Mouse (Mus musculus) midbrain, embryonic 14.5 days (tissue): ENCODE data around the gene Gm28308. TPM values are rescaled to one million over a fixed set of nuclear protein-coding genes. Genes with fewer than 3 reads are reported as not detected.

ENCODE experiments used
- ATAC-seq: fragments of 200-750 bp; cut with Nextera tagmentation; 2 replicates; pipeline ENCODE4 v1.8.0; 2017; ENCODE audit warnings: moderate number of reproducible peaks, moderate library complexity; ENCODE audit not compliant: low FRiP score, low TSS enrichment
- DNase-seq: peaks from one replicate; pipeline ENCODE4 v3.0.0-alpha.2; 2015
- H3K27ac ChIP-seq: fragments of 300-500 bp; sonication (generic); replicated peaks from 2 replicates; pipeline ENCODE4 v1.5.1; 2014; ENCODE audit warnings: mild to moderate bottlenecking, low read depth, low read length, moderate library complexity
- H3K27me3 ChIP-seq: fragments of 300-500 bp; sonication (generic); 2 replicates; pipeline ENCODE4 v1.6.1; 2014; ENCODE audit warnings: low read length, control low read depth, mixed read lengths; ENCODE audit not compliant: control insufficient read depth, insufficient read depth
- H3K36me3 ChIP-seq: fragments of 300-500 bp; sonication (generic); 2 replicates; pipeline ENCODE4 v1.6.1; 2014; ENCODE audit warnings: low read length, control low read depth; ENCODE audit not compliant: control insufficient read depth, insufficient read depth
- H3K4me1 ChIP-seq: fragments of 300-500 bp; sonication (generic); 2 replicates; pipeline ENCODE4 v1.6.1; 2014; ENCODE audit warnings: mild to moderate bottlenecking, antibody characterized with exemption, low read length, control low read depth; ENCODE audit not compliant: control insufficient read depth, insufficient read depth
- H3K4me2 ChIP-seq: fragments of 300-500 bp; sonication (generic); 2 replicates; pipeline ENCODE4 v1.6.1; 2014; ENCODE audit warnings: mild to moderate bottlenecking, low read length, moderate library complexity
- H3K4me3 ChIP-seq: fragments of 300-500 bp; sonication (generic); replicated peaks from 2 replicates; pipeline ENCODE4 v1.5.1; 2014; ENCODE audit warnings: low read depth, low read length
- H3K9ac ChIP-seq: fragments of 300-500 bp; sonication (generic); replicated peaks from 2 replicates; pipeline ENCODE4 v1.6.1; 2014; ENCODE audit warnings: mild to moderate bottlenecking, low read length, moderate library complexity
- H3K9me3 ChIP-seq: fragments of 300-500 bp; sonication (generic); 2 replicates; pipeline ENCODE4 v1.6.1; 2016; ENCODE audit warnings: low read length, control low read depth, mixed read lengths; ENCODE audit not compliant: control insufficient read depth
- WGBS: fragments of 180-500 bp; shearing (Covaris S2); extraction: QIAGEN DNeasy Blood & Tissue Kit; methylation state at CpG from one replicate; pipeline ENCODE4 v1.1.7; 2014; 5-methylcytosine and 5-hydroxymethylcytosine counted together
- polyA plus RNA-seq: library from polyadenylated mRNA; unstranded; fragments of >200 nt; fragmentation: Nextera tagmentation; extraction: Ambion mirVana; gene quantifications from 2 replicates; pipeline ENCODE4 v1.2.1, GENCODE M21; 2014

Gene Gm28308
- polyA plus RNA-seq, 1 experiment from 2014 or later, result not detected

GRCm38 (mm10) chr6:52235267-52235666 lies 22.1 kb upstream of the Gm28308 start:
- no peak overlapping the region for H3K4me3 ChIP-seq
- no peaks in the 10 kb centered on the region for H3K9me3 ChIP-seq
- H3K4me1 ChIP-seq, result no peaks in the 10 kb centered on the region
- H3K36me3 ChIP-seq, result no peaks in the 10 kb centered on the region
- ATAC-seq (no peak), DNase-seq (no peak)
- H3K9ac ChIP-seq, result no peak overlapping the region
- WGBS, result 30% methylated on average over 9 of the region's 9 CpGs
- H3K4me2 ChIP-seq, result no peak overlapping the region
- peaks cover 97% of the 10 kb centered on the region for H3K27me3 ChIP-seq
- no peak overlapping the region for H3K27ac ChIP-seq

GRCm38 (mm10) chr6:52234428-52235140 lies 21.4 kb upstream of the Gm28308 start:
- Histone ChIP-seq H3K9me3 (no peaks in the 10 kb centered on the region), H3K4me2 (no peak overlapping the region), H3K36me3 (no peaks in the 10 kb centered on the region), H3K9ac (no peak overlapping the region), H3K4me3 (no peak overlapping the region), H3K27ac (no peak overlapping the region), H3K27me3 (peaks cover 97% of the 10 kb centered on the region), H3K4me1 (no peaks in the 10 kb centered on the region)
- DNase-seq (no peak), ATAC-seq (no peak)
- 2% methylated on average over 67 of the region's 68 CpGs for WGBS

GRCm38 (mm10) chr6:52233546-52234427 lies 20.6 kb upstream of the Gm28308 start:
- Histone ChIP-seq H3K4me1 (no peaks in the 10 kb centered on the region), H3K4me3 (no peak overlapping the region), H3K4me2 (no peak overlapping the region), H3K36me3 (no peaks in the 10 kb centered on the region), H3K9me3 (no peaks in the 10 kb centered on the region), H3K9ac (no peak overlapping the region), H3K27me3 (peaks cover 98% of the 10 kb centered on the region), H3K27ac (no peak overlapping the region)
- ATAC-seq (no peak), DNase-seq (no peak)
- WGBS, result under 1% methylated on average over 70 of the region's 70 CpGs

- H3K27me3 ChIP-seq, result peaks cover 96% of the 10 kb centered on the region
- H3K4me2 ChIP-seq, result no peak overlapping the region
- no peak for DNase-seq
- H3K4me1 ChIP-seq, result no peaks in the 10 kb centered on the region
- ATAC-seq, result no peak
- H3K9me3 ChIP-seq, result no peaks in the 10 kb centered on the region
- WGBS, result 2% methylated on average over 23 of the region's 23 CpGs
- no peak overlapping the region for H3K9ac ChIP-seq
- no peak overlapping the region for H3K27ac ChIP-seq
- H3K36me3 ChIP-seq, result no peaks in the 10 kb centered on the region
- no peak overlapping the region for H3K4me3 ChIP-seq
Measured at GRCm38 (mm10) chr6:52232984-52233545, 19.9 kb upstream of the Gm28308 start.

- Histone ChIP-seq H3K9ac (no peak overlapping the region), H3K27me3 (peaks cover 96% of the 10 kb centered on the region), H3K4me3 (no peak overlapping the region), H3K4me1 (no peaks in the 10 kb centered on the region), H3K9me3 (no peaks in the 10 kb centered on the region), H3K36me3 (no peaks in the 10 kb centered on the region), H3K27ac (no peak overlapping the region), H3K4me2 (no peak overlapping the region)
- no peak for DNase-seq
- WGBS, result 1% methylated on average over 18 of the region's 18 CpGs
- ATAC-seq, result no peak
Measured at GRCm38 (mm10) chr6:52232568-52232965, 19.4 kb upstream of the Gm28308 start.

GRCm38 (mm10) chr6:52231885-52232567 lies 18.9 kb upstream of the Gm28308 start:
- DNase-seq, result no peak
- H3K9me3 ChIP-seq, result no peaks in the 10 kb centered on the region

GRCm38 (mm10) chr6:52230516-52231165 lies 17.5 kb upstream of the Gm28308 start, which contains the start of gene Hoxa9:
TSS of gene Hoxa9 (minus strand) at chr6:52231089.
- H3K4me1 ChIP-seq, result no peaks in the 10 kb centered on the region
- no peak within 1 kb of the TSS for H3K4me3 ChIP-seq
- no peak within 1 kb of the TSS for H3K27ac ChIP-seq
- WGBS, result under 1% methylated on average over 29 of the region's 36 CpGs
- H3K36me3 ChIP-seq, result no peaks in the 10 kb centered on the region
- no peak for ATAC-seq
- no peak for DNase-seq
- no peak within 1 kb of the TSS for H3K9ac ChIP-seq
- peaks cover 96% of the 10 kb centered on the region for H3K27me3 ChIP-seq
- no peaks in the 10 kb centered on the region for H3K9me3 ChIP-seq
- H3K4me2 ChIP-seq, result no peak within 1 kb of the TSS

More at GRCm38 (mm10) chr6:52231885-52232567, 18.9 kb upstream of the Gm28308 start:
- Histone ChIP-seq H3K27ac (no peak overlapping the region), H3K27me3 (peaks cover 96% of the 10 kb centered on the region), H3K4me2 (no peak overlapping the region), H3K36me3 (no peaks in the 10 kb centered on the region), H3K4me1 (no peaks in the 10 kb centered on the region), H3K4me3 (no peak overlapping the region), H3K9ac (no peak overlapping the region)
- WGBS, result 2% methylated on average over 18 of the region's 18 CpGs
- ATAC-seq, result no peak
